Mouse (Mus musculus): Measurements from ENCODE around the gene Hist1h2af.
A peak's percentile ranks its signal among the peaks of the same experiment; 100 is the strongest.

The Hist1h2af gene

GRCm38 (mm10) chr13:23576906-23577639 lies 43.4 kb downstream of the Hist1h2af start:
- no peak for DNase-seq (ENCODE audit: low spot score)

GRCm38 (mm10) chr13:23577835-23578234 lies 44.1 kb downstream of the Hist1h2af start:
- DNase-seq (ENCODE audit: low spot score): no peak

GRCm38 (mm10) chr13:23581408-23582218 lies 47.9 kb downstream of the Hist1h2af start, which contains the start of gene Hist1h4d:
Hist1h4d (plus strand) TSS chr13:23581598.
- peak; percentile 94 for DNase-seq (ENCODE audit: low spot score)

- DNase-seq (ENCODE audit: low spot score): peak; percentile 47
Observed at GRCm38 (mm10) chr13:23582219-23583056, 48.7 kb downstream of the Hist1h2af start.

GRCm38 (mm10) chr13:23583387-23584068 lies 49.8 kb downstream of the Hist1h2af start:
- DNase-seq (ENCODE audit: low spot score): peak; percentile 47
